Mouse (Mus musculus): ENCODE measurements around the gene Rasgef1b.

Rasgef1b gene

DNA sequence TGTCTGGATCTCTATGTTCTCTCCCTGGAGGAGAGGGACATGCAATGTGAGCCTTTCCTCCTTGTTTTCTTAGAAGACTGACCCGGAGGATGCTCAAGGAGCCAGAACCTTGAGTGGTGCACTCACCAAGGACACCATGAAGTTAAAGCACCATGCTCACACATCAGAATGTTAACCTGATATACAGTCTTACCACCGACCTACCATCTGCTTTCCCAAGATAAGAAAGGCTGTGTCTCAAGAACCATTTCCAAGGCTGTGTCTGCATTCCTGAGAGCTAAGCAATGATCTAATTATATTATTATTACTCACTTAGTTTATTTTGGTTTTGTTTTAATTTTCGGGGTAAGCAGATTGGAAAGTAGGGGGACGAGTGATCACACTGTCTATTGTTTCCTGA lies 203.2 kb downstream of the Rasgef1b start:
- no peak for DNase-seq

DNA sequence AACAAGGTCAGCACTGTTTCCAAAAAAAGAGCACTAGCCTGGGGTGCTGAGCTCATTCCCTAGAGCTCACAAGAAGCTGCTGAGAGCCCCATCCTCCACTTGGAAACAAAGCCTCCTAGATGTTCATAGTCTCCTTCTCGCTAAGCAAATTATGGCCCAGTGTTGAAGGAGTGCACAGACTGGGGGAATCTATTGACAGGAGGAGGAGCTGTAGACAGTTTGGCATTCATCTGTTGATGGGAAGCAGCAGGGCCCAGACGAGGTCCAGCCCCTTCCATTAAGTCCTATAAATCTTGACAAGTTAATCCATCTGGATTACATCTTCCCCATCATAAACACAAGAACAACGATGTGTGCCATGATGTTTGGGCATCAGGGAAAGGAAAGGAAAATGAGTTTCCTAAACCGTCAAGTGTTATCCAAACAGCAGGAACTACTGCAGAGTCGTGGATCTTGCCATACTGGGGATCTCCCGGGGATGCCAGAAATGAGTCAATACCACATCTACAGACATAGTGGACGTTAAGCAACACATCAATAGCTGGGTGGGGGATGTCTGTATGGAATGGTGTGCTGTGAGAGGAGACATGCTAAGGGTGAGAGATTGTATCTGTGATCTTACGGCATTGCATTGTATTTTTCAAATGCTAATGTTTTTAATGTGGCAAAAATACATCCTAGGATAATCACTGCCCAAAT lies 206.1 kb downstream of the Rasgef1b start:
- DNase-seq = peak; percentile 35 to 75

DNA sequence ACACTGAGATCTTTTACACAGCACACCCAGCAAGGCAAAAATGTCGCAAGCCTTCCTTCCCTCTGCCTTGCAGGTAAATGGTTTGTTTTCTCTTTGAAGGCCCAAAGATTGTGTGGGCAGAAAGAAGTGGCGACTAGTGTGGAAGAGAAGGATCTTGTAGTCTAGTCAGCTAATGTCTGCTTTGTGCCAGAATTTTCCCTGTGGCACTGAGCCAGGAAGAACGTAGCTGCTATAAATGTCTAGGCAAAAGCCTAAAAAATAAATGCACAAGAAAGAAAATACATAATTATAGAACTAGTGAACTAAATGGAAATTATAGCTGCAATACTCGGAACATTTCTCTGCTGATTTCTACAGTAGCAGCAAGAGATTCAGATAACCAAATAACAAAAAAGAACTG lies 207.5 kb downstream of the Rasgef1b start:
- DNase-seq = no peak

DNA sequence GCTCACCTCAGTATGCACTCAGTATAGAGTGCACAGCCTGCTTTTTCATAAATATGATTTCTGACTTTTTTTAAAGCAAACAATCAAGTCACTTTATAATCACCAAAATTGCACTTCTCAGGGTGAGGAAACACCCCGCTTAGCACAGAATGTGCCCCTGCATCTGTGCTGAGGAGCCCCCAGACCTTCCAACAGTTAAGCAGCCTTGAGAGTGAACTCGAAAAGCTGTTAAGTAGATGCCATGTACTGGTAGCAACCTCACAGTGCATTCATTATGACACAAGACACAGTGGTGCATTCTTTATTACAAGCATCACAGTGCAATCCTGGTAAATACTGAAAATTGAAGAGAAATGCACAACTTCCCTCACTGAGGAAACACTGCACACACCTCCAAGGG lies 209.3 kb downstream of the Rasgef1b start:
- no peak for DNase-seq

DNA sequence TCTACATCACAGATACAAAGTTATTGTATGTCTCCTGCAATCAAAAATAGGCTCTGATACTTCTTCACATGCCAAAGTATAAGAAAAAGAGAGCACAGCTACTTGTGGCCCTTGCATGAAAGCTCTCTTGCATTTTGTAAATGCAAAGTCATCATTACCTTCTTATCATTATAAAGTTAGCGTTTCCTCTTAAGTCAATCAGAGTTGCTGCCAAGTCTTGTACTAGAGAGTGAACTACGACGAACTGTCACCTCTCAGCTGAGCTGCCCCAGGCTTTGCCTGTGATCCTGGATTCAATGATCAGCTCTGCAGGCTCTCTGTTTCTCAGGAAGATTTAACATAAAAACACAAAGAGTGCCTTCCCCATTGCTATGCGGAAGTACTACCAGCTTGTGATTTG lies 209.8 kb downstream of the Rasgef1b start:
- no peak for DNase-seq

DNA sequence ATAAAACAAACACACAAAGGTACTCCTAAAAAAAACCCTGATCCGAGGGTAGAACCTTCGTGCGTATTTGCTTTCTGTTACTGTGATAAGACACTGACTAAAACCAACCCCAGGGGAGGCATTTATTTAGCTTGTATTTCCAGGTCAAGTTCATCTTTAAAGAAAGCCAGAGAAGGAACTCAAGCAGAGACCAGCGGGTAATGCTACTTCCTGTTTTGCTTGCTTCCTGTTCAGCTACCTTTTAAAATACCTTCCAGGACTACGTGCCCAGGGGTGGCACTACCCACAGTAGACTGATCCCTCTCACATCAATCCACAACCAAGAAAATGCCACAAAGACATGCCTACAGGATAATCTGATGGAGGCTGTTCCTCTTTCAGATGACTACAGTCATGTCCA lies 212.7 kb downstream of the Rasgef1b start:
- DNase-seq = no peak

DNA sequence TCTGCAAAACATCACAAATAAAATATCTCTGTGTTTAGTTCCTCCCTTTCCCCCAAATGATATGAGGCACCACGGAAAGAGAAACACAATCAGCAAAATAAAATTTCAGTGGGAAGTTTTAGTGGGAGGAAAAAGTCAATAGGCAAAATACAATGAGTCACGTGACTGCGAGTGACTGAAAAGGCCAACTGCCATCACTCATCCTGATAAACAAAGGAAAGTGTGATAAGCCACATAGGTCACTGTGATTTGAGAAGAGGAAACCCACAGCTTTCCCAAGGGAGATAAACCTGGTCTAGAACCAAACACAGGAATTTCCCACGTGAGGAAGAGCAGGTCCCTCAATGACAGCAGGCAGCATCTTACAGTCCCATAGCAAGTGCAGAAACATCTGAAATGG lies 213.1 kb downstream of the Rasgef1b start:
- DNase-seq = no peak

DNA sequence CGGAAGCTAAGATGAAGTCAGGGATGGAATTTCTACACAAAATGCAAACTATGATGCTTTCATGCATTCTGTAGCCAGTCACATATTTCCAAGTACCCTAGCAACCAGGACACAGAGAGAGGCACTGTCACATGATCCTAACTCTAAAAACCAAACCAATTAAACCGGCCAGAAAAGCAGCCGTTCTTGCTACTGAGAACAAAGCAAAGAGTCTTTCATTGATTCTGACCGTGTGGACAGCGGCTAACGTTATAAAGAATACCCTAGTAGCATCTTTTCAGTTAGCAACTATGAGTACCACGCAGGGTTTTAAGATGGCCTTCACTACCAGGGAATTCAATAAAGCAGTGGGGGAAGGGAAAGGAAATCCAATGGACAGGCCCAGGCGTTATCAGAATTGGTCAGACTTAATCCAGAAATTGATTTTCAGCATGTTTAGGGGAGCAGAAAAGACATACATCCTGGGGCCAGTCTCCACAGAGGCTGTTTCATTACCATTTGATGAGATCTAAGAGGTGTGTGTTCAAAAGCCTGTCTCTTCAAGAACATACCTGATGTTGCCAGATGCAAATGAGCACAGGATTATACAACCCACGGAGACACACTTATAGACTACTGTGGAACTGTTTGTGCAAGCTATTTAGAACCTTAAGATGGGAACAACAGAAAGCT lies 215.5 kb downstream of the Rasgef1b start:
- no peak for DNase-seq

DNA sequence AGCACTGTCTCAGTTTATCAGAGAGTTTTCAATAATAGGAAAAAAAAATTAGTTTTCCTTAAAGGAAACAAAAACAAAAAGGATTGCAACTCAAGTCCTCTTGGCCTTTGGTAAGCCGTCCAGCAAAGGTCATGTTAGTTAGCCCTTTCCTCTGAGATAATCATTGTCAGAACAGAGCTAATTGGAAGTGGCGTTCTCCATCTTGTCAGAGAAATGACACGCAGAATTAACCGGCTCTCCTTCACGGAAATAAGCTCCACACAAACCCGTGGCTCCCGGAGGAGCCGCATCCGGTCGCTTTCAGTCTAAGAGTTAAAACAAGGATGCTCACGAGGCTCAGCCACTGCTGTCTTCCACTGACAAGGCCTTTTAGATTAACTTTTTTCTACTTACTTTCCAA lies 217.8 kb downstream of the Rasgef1b start:
- no peak for DNase-seq

DNA sequence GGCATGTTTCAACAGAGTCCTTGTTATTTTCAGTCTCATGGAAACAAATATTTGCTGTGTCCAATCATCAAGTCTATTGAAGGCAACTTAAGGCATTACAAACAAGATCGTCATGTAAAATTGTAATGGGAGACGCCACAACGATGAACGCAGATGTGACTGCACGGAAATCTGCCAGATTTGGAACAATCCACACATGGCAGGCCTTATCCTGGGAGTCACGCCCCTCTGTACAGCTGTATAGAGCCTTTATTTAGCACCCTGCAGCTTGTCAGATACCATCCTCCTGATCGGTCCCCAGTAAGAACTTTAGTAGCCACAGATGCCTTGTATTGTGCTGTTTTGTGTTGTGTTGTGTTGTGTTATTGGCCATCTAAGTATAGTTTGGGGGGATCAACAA lies 222.8 kb downstream of the Rasgef1b start:
- no peak for DNase-seq

DNA sequence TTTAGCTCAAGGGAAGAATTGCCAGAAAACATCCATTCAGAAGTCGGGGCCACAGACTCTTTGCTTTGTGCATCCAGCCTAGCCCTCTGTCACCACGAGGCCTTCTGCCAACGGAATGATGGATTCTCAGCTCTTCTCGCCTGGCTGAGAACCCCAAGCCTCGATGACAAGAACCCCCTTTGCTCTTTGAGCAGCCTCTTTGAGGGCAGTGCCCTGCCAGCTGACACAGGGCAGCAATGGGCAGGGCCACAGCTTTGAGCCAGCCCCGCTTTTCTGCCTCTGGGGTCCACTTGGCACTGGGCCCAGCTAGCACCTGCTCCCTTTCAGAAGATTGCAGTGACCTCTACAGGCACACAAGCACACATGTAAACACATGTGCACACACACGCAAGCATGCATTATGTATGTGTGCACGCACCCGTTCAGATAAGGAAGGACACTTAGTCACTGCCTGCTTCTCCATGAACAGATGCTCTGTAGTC lies 224.5 kb downstream of the Rasgef1b start:
- peak in 1 of 2 experiments; percentile 40 for DNase-seq

DNA sequence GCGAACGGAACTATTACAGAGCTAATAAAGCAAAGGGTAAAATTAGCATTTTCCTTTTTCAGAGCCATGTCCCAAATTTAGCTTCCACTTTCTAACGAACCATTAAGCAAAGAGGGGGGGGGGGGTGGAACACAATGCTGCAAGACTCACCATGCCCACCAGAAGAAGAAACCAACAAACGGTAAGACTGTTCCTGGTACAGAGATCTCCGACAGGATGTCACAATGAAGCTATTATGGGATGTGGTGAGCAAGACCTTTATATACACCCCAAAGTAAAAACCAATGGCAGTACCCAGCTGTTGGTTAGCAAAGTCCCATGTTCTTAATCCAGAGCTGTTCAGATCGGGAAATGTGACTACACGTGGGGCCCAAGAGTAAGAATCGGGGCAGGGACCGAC lies 226.2 kb downstream of the Rasgef1b start:
- DNase-seq = no peak

DNA sequence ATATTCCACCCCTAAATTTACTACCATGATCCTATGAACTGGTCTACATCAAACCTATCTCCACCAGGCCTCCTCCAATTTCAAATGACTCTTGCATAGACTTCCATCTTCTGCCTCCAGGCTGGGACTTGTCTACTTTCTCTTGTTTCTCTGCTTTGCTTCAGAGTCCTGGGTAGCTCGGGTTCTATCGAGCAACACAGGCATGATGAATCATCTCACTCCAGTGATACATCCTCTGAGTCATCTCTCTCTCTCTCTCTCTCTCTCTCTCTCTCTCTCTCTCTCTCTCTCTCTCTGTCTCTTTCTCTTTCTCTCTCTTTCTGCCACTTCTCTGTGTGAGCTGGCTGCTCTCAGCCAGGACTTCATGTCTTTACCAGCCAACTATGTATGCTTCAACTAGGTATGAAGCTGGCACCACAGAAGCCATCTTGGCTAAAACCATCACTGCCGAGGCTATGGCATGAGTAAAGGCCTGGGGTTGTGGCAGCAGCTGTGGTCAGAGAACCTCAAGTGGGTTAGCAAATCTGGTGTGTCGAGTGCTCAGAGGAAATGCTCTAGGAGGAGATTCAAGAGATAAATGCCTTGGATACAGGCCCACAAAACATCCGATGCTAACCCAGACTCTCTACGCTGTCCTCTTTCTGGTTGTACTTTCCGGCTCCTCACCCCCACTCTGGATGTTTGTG lies 229.3 kb downstream of the Rasgef1b start:
- DNase-seq = no peak

DNA sequence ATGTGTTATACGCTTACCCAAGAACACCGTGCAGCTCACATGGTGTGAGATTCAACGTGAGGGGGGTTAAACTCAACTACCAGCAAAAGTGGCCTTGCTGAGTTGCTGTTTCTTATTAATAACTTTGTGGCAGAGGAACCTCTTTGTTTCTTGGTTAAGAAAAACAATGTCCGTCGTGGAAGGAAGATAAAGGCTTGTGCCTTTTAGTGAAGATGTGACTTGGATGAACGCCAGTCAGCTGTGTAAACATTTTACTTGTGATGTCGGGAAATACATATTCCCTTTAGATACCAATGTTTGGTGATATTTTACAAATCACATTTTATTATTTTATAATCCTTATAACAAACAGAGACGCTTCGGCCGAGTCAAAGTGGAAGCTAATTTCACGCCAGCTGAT lies 231.0 kb downstream of the Rasgef1b start:
- DNase-seq = peak in 1 of 2 experiments; percentile 24

DNA sequence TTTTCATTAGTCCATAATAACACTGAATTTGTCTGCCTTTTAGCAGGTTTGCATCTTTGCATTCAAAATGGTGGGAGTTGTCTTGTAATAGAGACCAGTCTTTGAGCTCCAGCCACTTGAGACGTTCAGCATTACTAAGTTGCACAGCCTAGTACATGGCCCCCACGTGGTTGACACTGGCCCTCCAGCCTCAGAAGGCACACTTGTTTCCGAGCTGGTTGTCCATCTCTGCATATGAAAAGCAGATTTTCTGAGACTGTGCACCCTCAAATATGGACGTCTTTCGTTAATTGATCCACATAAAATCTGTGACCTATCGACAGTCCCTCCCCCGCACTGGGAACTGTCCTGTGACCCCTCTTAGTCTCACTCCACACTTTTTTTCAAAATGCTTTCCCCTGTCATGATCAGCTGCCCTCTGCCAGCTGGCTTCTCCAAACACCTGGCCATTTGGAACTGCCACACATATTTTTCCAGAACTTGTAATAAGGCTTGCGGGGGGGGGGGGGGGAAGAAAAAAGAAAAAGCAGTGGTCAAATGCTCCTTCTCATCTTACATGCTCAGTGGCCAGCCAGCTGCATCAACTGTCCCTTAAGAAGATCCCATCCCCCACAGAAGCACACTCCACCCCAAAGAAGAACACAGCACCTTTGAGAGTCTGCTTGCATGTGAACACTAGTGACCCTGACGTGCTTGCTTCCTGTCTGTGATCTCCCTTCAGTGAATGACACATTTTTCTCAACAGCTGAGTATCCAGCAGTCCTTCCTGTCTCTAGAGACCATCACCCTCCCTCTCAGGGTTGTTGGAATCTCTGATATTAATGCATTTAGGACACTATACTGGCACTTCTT lies 231.7 kb downstream of the Rasgef1b start:
- DNase-seq = no peak

DNA sequence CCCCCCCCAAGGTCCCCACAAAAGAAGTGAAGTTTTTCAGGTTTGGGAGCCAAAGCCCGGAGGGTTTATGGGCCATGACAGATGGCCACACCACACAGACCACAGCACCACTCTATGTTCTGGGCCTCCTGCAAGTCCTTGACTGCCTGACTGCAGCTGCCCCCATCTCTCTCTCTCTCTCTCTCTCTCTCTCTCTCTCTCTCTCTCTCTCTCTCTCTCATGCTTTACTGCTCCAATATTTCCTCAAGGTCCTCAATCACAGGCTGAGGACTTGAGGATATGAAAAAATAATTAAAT lies 232.8 kb downstream of the Rasgef1b start:
- no peak for DNase-seq

DNA sequence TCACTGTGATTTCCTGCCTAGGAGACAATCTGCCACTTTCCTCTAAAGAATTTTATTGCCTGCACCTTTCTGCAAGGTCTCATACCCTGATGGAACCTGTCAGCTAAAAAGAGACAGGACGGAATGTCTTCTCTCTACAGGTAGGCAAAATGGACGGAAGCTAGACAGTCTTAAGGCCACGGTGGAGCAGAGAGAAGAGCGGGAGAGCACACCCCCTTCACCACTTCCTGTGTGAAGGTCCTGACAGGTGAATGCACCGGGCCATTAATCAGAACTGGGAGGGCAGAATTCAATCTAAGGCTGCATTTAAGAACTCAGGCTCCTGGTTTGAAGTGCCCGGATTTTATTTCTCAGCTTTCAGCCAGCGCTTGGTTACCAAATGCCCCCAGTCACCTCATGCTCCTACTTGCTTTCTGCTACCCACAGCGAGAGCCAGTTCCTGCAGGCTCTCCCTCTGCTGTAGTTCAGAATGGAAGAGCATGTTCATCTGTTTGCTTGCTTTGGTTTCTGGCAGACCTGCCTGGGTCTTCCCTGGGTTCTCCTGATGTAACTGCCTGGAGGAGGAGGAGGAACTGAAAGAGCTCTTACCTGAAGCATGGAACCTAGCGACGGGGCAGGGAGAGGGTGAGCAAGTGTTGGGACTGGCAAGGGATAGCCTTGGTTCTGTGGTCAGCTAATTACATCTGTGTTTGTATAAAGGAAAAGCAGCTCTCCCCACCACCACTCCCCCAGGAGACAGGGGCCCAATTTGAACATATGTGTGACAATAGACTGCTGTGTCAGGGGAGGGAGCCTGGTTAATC lies 233.3 kb downstream of the Rasgef1b start:
- DNase-seq = no peak

DNA sequence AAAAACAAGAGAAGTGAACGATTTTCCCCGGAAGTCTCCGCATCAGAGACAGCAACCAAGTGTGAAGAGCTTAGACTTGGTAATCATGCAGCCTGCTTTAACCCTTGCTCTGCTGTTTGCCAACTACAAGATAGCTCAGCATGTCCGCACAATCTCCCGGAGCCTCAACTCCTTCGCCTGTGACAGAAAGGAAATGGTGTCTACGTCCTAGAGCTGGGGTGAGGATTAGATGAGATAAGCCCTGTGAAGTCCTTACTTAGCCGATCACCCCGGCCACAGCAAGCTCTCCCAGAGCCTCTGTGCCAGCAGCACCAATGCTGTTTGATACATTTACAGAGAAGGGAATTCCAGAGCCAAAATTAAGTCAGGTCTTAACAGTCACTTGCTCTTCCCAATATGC lies 235.0 kb downstream of the Rasgef1b start:
- no peak for DNase-seq

DNA sequence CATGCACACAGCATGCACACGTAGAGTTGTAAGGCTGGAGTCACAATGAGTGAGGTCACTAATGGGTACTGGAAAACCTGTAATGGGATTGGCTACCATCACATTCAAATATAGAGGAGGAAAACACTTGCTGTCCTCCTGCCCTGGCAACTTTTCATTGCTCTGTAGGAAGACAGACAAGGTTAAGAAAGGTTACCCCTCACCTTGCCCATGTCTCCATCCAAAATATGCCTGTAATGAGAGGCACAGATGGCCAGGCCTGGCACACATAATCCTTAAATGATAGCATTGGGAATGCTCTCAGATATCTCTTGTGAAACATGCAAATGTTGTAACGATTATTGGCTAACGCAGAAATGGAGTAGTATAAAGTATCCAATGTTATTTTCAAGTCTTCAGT lies 235.8 kb downstream of the Rasgef1b start:
- DNase-seq = no peak

DNA sequence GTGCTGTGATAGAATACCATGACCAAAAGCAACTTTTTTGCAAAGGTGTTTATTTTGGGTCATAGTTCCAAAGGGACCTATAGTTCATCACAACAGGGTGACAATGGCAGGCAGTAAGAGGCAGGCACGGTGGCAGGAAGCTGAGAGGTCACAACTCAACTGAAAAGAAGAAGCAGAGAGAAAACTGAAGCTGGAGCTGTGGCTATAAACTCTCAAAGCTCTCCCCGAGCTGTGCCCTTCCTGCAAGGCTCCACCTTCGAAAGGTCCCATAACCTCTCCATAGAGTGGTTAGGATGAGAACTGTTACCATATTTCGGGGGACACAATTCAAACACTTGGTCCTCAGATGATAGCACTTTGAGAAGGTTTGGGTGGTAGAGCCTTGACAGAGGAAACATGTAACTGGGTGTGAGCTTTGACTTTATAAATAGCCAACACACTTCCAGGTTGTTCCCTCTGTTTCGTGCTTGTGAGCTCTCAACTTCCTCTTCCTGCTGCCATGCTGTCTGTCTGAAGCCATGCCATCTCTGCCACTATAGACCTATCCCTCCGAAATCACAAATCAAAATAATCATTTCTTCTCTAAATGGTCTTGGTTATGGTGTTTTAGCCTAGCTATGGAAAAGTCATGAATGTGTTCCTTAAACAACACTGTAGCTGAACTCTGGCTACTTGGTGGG lies 240.2 kb downstream of the Rasgef1b start:
- no peak for DNase-seq

DNA sequence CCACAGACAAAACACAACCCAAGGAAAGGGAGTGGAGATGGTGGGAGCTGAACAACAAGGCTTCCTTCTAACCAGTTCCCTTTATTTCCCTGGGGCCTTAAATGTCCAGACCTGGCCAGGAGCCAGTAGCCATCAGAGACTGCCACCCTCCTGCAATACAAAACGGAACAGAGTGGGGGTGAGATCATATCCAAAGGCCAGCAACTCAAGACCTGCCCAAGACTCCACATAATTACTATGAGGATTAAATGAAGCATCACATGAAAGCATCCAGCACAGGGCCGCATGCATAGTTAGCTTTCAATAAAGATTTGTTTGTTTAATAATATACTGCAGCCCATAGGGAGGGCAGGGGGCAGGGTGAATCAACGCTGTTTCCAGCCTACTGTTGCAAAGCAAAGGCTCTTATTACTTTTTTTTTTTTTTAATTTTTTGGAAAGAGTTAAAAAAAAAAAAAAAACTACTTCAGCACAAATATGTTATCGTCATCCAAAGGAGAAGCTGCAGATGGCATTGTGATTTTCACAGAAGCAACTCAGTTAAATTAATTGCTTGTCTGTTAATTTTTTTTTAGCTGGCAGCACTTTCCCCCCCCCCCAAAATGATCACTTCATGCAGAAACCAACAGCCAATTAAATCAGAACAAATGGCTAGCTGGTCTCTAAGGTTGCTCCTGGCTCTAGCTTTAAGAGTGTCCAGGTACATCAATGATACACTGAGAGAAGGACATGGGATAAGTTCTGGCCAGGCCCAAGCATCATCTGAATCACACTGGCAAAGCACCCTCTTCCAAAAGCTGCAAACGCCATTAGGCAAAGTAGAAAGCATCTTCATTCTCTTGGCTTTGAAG lies 241.6 kb downstream of the Rasgef1b start:
- DNase-seq = peak in 1 of 2 experiments; percentile 33

Measured in lung, postnatal 4 days (tissue).